Mouse (Mus musculus): Measurements from ENCODE around the gene Gpx5. TPM values are rescaled to one million over a fixed set of nuclear protein-coding genes. Genes with fewer than 3 reads are reported as not detected.

Gene Gpx5
- polyA plus RNA-seq (2015; fragmentation: Nextera tagmentation; extraction: Ambion mirVana) = not detected in 2 replicates

DNA sequence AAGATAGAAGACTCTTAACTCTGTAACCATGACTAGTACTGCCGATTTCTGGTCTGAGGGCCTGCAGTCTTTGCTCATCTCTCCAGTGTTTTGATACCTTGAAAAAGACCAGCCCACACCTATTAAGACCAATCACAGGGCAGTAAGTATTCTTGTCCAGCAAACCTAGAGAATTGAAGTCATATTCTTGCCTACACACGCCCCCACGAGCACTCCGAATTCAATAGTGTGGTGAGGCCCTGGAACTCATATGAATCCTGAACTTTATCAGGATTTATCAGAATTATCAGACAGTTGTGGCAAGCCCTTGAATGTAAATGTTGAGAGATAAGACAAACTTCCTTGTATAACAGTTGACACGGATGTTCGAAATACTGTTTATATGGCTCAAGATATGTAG lies at the start of gene Gpx5:
Gene Gpx5, minus strand, starts transcription at position 101 of the 400 bp plus-strand sequence.
- no peaks in the 10 kb centered on the region for H3K36me3 ChIP-seq (ENCODE audit: control insufficient read depth, insufficient read depth, low read length)
- no peak within 1 kb of the TSS for H3K4me2 ChIP-seq (ENCODE audit: low read depth, low read length)
- no peaks in the 10 kb centered on the region for H3K9me3 ChIP-seq (ENCODE audit: control insufficient read depth, low read length)
- no peaks in the 10 kb centered on the region for H3K27me3 ChIP-seq (ENCODE audit: control insufficient read depth, insufficient read depth, low read depth, low read length)
- no peak for ATAC-seq (ENCODE audit: low read depth)
- H3K27ac ChIP-seq (ENCODE audit: low read length) = no peak within 1 kb of the TSS
- no peak within 1 kb of the TSS for H3K4me3 ChIP-seq (ENCODE audit: low read length)
- H3K9ac ChIP-seq (ENCODE audit: low read length) = no peak within 1 kb of the TSS
- WGBS = 86% methylated on average over 6 of the region's 6 CpGs
- H3K4me1 ChIP-seq (replicated peaks; ENCODE audit: control insufficient read depth, insufficient read depth, low read length) = no peaks in the 10 kb centered on the region

DNA sequence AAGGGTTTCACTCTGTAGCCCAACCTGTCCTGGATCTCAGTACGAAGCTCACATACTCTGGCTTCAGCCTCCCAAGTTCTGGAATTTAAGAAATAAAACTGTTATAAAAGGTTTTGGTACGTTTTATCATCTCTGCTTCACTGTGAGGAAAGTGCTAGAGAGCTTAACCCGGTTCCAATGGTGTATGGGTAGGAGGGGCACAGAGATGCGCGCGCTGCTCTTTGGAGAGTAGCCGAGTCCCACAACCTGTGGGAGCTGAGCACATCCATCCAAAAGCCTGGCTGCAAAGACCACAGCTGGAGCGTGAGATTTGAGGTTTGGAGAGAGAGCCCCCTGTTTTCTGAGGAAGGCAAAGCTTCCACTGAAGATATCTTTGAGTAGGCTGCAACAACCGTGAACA lies 34.9 kb upstream of the Gpx5 start:
- Histone ChIP-seq H3K9ac (ENCODE audit: low read length) (peak overlapping the region; percentile 24), H3K4me2 (ENCODE audit: low read depth, low read length) (peak overlapping the region; percentile 60), H3K4me1 (replicated peaks; ENCODE audit: control insufficient read depth, insufficient read depth, low read length) (peaks cover 3% of the 10 kb centered on the region), H3K27me3 (ENCODE audit: control insufficient read depth, insufficient read depth, low read depth, low read length) (no peaks in the 10 kb centered on the region), H3K27ac (ENCODE audit: low read length) (no peak overlapping the region), H3K9me3 (ENCODE audit: control insufficient read depth, low read length) (no peaks in the 10 kb centered on the region), H3K4me3 (ENCODE audit: low read length) (peak overlapping the region; percentile 45), H3K36me3 (ENCODE audit: control insufficient read depth, insufficient read depth, low read length) (no peaks in the 10 kb centered on the region)
- WGBS = under 1% methylated on average over 9 of the region's 9 CpGs
- ATAC-seq (ENCODE audit: low read depth) = no peak

GRCm38 (mm10) chr13:21326657-21327211 lies 34.2 kb upstream of the Gpx5 start:
- Histone ChIP-seq H3K4me2 (ENCODE audit: low read depth, low read length) (peak overlapping the region; percentile 60), H3K36me3 (ENCODE audit: control insufficient read depth, insufficient read depth, low read length) (no peaks in the 10 kb centered on the region), H3K9me3 (ENCODE audit: control insufficient read depth, low read length) (no peaks in the 10 kb centered on the region), H3K4me3 (ENCODE audit: low read length) (peak overlapping the region; percentile 45), H3K9ac (ENCODE audit: low read length) (peak overlapping the region; percentile 48), H3K27ac (ENCODE audit: low read length) (no peak overlapping the region), H3K27me3 (ENCODE audit: control insufficient read depth, insufficient read depth, low read depth, low read length) (no peaks in the 10 kb centered on the region), H3K4me1 (replicated peaks; ENCODE audit: control insufficient read depth, insufficient read depth, low read length) (peaks cover 3% of the 10 kb centered on the region)
- WGBS = under 1% methylated on average over 24 of the region's 24 CpGs
- peak; percentile 75; the same call in 1 of the 2 replicates for ATAC-seq (ENCODE audit: low read depth)

DNA sequence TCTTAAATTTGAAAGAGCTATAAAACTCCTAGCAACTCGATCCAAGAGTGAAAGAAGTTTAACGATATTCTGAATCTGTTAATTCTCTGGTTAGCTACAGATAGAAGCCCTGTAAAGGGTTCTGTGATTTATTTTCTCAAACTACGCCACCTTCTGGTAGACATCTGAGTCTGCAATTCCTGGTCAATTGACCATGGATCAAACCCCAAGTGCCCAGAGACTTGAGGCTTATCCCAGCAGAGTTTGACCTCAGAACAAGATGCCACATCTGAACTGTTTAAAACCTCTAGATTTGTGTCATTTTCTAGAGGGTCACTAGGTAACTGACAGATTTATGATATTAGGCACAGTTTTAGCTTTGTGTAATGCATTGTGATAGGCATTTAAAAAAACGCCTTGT lies 33.7 kb upstream of the Gpx5 start:
- ATAC-seq (ENCODE audit: low read depth) = peak; percentile 43; the same call in 1 of the 2 replicates

GRCm38 (mm10) chr13:21323405-21323804 lies 30.9 kb upstream of the Gpx5 start:
- Histone ChIP-seq H3K4me3 (ENCODE audit: low read length) (no peak overlapping the region; the same call in 1 of the 2 replicates), H3K36me3 (ENCODE audit: control insufficient read depth, insufficient read depth, low read length) (no peaks in the 10 kb centered on the region), H3K4me2 (ENCODE audit: low read depth, low read length) (peak overlapping the region; percentile 40), H3K9me3 (ENCODE audit: control insufficient read depth, low read length) (no peaks in the 10 kb centered on the region), H3K27me3 (ENCODE audit: control insufficient read depth, insufficient read depth, low read depth, low read length) (no peaks in the 10 kb centered on the region), H3K9ac (ENCODE audit: low read length) (no peak overlapping the region), H3K4me1 (replicated peaks; ENCODE audit: control insufficient read depth, insufficient read depth, low read length) (peaks cover 3% of the 10 kb centered on the region), H3K27ac (ENCODE audit: low read length) (no peak overlapping the region)
- ATAC-seq (ENCODE audit: low read depth) = no peak
- 55% methylated on average over 6 of the region's 6 CpGs for WGBS

More for the DNA sequence above, 33.7 kb upstream of the Gpx5 start:
- WGBS = 6% methylated on average over 4 of the region's 4 CpGs
- Histone ChIP-seq H3K27me3 (ENCODE audit: control insufficient read depth, insufficient read depth, low read depth, low read length) (no peaks in the 10 kb centered on the region), H3K4me3 (ENCODE audit: low read length) (peak overlapping the region; percentile 45), H3K27ac (ENCODE audit: low read length) (no peak overlapping the region), H3K9me3 (ENCODE audit: control insufficient read depth, low read length) (no peaks in the 10 kb centered on the region), H3K4me2 (ENCODE audit: low read depth, low read length) (peak overlapping the region; percentile 60), H3K36me3 (ENCODE audit: control insufficient read depth, insufficient read depth, low read length) (no peaks in the 10 kb centered on the region), H3K9ac (ENCODE audit: low read length) (no peak overlapping the region), H3K4me1 (replicated peaks; ENCODE audit: control insufficient read depth, insufficient read depth, low read length) (peaks cover 3% of the 10 kb centered on the region)

- no peak overlapping the region for H3K27ac ChIP-seq (ENCODE audit: low read length)
- no peaks in the 10 kb centered on the region for H3K9me3 ChIP-seq (ENCODE audit: control insufficient read depth, low read length)
- H3K4me1 ChIP-seq (replicated peaks; ENCODE audit: control insufficient read depth, insufficient read depth, low read length) = peaks cover 3% of the 10 kb centered on the region
- H3K27me3 ChIP-seq (ENCODE audit: control insufficient read depth, insufficient read depth, low read depth, low read length) = no peaks in the 10 kb centered on the region
- no peak overlapping the region for H3K9ac ChIP-seq (ENCODE audit: low read length)
- H3K36me3 ChIP-seq (ENCODE audit: control insufficient read depth, insufficient read depth, low read length) = no peaks in the 10 kb centered on the region
- WGBS = 16% methylated on average over 18 of the region's 18 CpGs
- peak overlapping the region; percentile 49 for H3K4me2 ChIP-seq (ENCODE audit: low read depth, low read length)
- no peak for ATAC-seq (ENCODE audit: low read depth)
- H3K4me3 ChIP-seq (ENCODE audit: low read length) = peak overlapping the region; percentile 34
Measured at GRCm38 (mm10) chr13:21322509-21323375, 30.2 kb upstream of the Gpx5 start.

DNA sequence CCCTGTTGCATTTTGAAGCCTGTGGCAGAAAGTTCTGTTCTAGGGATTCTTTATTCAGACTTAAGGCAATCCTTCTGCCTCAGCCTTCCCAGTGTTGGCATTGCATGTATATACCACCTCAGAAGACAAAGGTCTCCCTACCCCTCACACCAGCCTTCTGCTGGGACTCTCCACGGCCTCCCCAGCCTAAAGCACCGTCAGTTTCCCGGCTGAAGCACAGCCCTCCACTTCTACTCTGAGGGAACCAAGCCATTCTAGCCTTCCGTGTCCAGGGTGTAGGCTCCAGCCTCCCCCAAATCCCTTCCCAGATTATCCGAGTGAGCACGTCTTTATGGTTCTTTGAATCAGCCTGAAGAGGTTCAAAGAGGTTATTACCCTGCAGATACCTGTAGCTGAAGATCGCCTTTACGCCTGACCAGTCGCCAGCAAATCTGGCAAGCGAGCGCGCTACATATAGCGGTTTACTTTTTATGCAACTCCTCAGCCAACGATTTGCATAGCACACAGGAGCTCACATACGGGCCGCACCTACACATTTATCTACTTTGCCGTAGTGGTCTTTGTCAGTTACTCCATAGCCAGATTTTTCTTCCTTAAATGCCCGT lies 29.5 kb upstream of the Gpx5 start:
- no peak for ATAC-seq (ENCODE audit: low read depth)
- Histone ChIP-seq H3K9me3 (ENCODE audit: control insufficient read depth, low read length) (no peaks in the 10 kb centered on the region), H3K27ac (ENCODE audit: low read length) (no peak overlapping the region), H3K4me2 (ENCODE audit: low read depth, low read length) (peak overlapping the region; percentile 49), H3K27me3 (ENCODE audit: control insufficient read depth, insufficient read depth, low read depth, low read length) (no peaks in the 10 kb centered on the region), H3K4me1 (replicated peaks; ENCODE audit: control insufficient read depth, insufficient read depth, low read length) (no peaks in the 10 kb centered on the region), H3K9ac (ENCODE audit: low read length) (no peak overlapping the region), H3K36me3 (ENCODE audit: control insufficient read depth, insufficient read depth, low read length) (no peaks in the 10 kb centered on the region), H3K4me3 (ENCODE audit: low read length) (peak overlapping the region; percentile 34)
- 5% methylated on average over 18 of the region's 18 CpGs for WGBS

GRCm38 (mm10) chr13:21320262-21320661 lies 27.7 kb upstream of the Gpx5 start:
- Histone ChIP-seq H3K9ac (ENCODE audit: low read length) (no peak overlapping the region), H3K4me2 (ENCODE audit: low read depth, low read length) (no peak overlapping the region), H3K36me3 (ENCODE audit: control insufficient read depth, insufficient read depth, low read length) (no peaks in the 10 kb centered on the region), H3K4me1 (replicated peaks; ENCODE audit: control insufficient read depth, insufficient read depth, low read length) (no peaks in the 10 kb centered on the region), H3K27me3 (ENCODE audit: control insufficient read depth, insufficient read depth, low read depth, low read length) (no peaks in the 10 kb centered on the region), H3K27ac (ENCODE audit: low read length) (no peak overlapping the region), H3K9me3 (ENCODE audit: control insufficient read depth, low read length) (no peaks in the 10 kb centered on the region), H3K4me3 (ENCODE audit: low read length) (no peak overlapping the region)
- no peak for ATAC-seq (ENCODE audit: low read depth)
- WGBS = 58% methylated on average over 3 of the region's 3 CpGs

GRCm38 (mm10) chr13:21313903-21314302 lies 21.4 kb upstream of the Gpx5 start:
- WGBS = 49% methylated on average over 4 of the region's 4 CpGs
- Histone ChIP-seq H3K4me1 (replicated peaks; ENCODE audit: control insufficient read depth, insufficient read depth, low read length) (no peaks in the 10 kb centered on the region), H3K4me2 (ENCODE audit: low read depth, low read length) (no peak overlapping the region), H3K36me3 (ENCODE audit: control insufficient read depth, insufficient read depth, low read length) (no peaks in the 10 kb centered on the region), H3K4me3 (ENCODE audit: low read length) (no peak overlapping the region), H3K9ac (ENCODE audit: low read length) (no peak overlapping the region), H3K27me3 (ENCODE audit: control insufficient read depth, insufficient read depth, low read depth, low read length) (no peaks in the 10 kb centered on the region), H3K27ac (ENCODE audit: low read length) (no peak overlapping the region), H3K9me3 (ENCODE audit: control insufficient read depth, low read length) (no peaks in the 10 kb centered on the region)
- ATAC-seq (ENCODE audit: low read depth) = no peak

Data from lung, embryonic 16.5 days (tissue).